In the genomic region with DNA sequence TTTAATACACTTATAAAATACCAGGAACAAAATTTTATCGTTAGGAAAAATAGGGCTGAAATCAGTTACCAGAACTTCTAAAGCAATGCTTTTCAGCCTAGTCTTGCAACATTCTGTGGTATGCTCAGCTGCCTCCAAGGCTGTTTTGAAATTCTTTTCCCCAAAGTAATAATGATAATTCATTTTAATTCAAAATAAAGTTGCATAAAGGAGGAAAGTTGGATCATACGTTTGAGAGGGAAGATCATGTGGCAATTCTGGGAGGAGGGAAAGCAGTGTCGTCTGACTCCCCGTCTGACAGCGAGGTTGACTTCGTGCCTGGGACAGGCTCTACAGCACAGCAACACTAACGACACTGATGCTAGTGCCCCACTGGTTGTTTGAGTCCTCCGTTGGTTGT, we compare ENCODE assay signal across 12 mouse cellular contexts.
DNase-seq lines count a peak whose midpoint lies in the region.
"Had no signal": no experiment of that assay in that cellular context is flagged by ENCODE, and none has a peak within 500 bp of the region (broad histone marks: within the 10 kb centered on the region; RNA-seq: fewer than 3 reads in every experiment).

No protein-coding gene starts in this region.

- no peak overlapping the region for H3K4me3 ChIP-seq in brown adipose tissue, adult 24 weeks (ENCODE audit: insufficient read depth, low read depth, low read length)
- H3K4me3 ChIP-seq: embryonic facial prominence, embryonic 12.5 days; heart, embryonic 12.5 days had no signal

- DNase-seq in 3134 (ENCODE audit: extremely low read depth, insufficient read length, low spot score) (peak; percentile 14), 416B (ENCODE audit: low read depth) (peak; percentile 35)
- DNase-seq in lung, postnatal 14 days: peak; percentile 26
- DNase-seq in cerebellum, postnatal 4 days (ENCODE audit: low spot score in 2 of 2): no peak
- DNase-seq in thymus, postnatal 10 days (ENCODE audit: low spot score in 2 of 2): no peak
- DNase-seq in layer of hippocampus, postnatal 10 days (ENCODE audit: low spot score in 2 of 2): no peak
- DNase-seq: kidney, adult 9 months; thymus, adult 2 months had no signal

- peak overlapping the region; percentile 68; the same call in 1 of the 2 replicates for H3K27ac ChIP-seq in brown adipose tissue, adult 24 weeks (replicated peaks; ENCODE audit: low read depth, low read length)
- H3K27ac ChIP-seq: embryonic facial prominence, embryonic 12.5 days; liver, embryonic 14.5 days had no signal

- peaks cover 7% of the 10 kb centered on the region for H3K4me1 ChIP-seq in brown adipose tissue, adult 24 weeks (ENCODE audit: control insufficient read depth, insufficient read depth, insufficient read length, low read length)
- H3K4me1 ChIP-seq: embryonic facial prominence, embryonic 12.5 days had no signal

Comparison
In these comparisons a context has a peak if more than half of its experiments do, and no peak if none do; other contexts are left out.
1. DNase-seq: peak in 3134 (single experiment), 416B (single experiment) and lung, postnatal 14 days (single experiment); none in cerebellum, postnatal 4 days (0 of 2), thymus, postnatal 10 days (0 of 2) and layer of hippocampus, postnatal 10 days (0 of 2).